Mouse (Mus musculus): ENCODE measurements at regions not wholly inside any gene's neighbourhood (a gene's known extent, or its start where the extent isn't known, plus 50 kb on each side); places are given as distances from the start of the nearest gene placed in this dataset.
A peak's percentile ranks its signal among the peaks of the same experiment; 100 is the strongest.
"Not testable (repeated sequence)": the region's sequence is repeated elsewhere in the genome, so short reads cannot be mapped to it uniquely, and the experiment has no call there.

- not testable (repeated sequence) for H3K27me3 ChIP-seq; H3K27ac ChIP-seq; H3K4me1 ChIP-seq; H3K9ac ChIP-seq; H3K4me3 ChIP-seq (replicated peaks); H3K4me2 ChIP-seq; H3K36me3 ChIP-seq (replicated peaks); ATAC-seq (ENCODE audit: low FRiP score); H3K9me3 ChIP-seq
- WGBS = 32% methylated on average over 3 of the region's 3 CpGs
These were observed 1531.6 kb upstream of the B3galt2 start for GRCm38 (mm10) chr1:142108826-142109225.

GRCm38 (mm10) chr1:142157310-142157709, 1483.2 kb upstream of the B3galt2 start:
- Histone ChIP-seq H3K36me3 (replicated peaks) (no peaks in the 10 kb centered on the region), H3K4me3 (replicated peaks) (no peak overlapping the region), H3K27me3 (no peaks in the 10 kb centered on the region), H3K9ac (no peak overlapping the region), H3K4me2 (no peak overlapping the region), H3K27ac (no peak overlapping the region), H3K4me1 (no peaks in the 10 kb centered on the region), H3K9me3 (no peaks in the 10 kb centered on the region)
- ATAC-seq (ENCODE audit: low FRiP score) = no peak
- 80% methylated on average over 2 of the region's 2 CpGs for WGBS

- no peaks in the 10 kb centered on the region for H3K27me3 ChIP-seq
- ATAC-seq (ENCODE audit: low FRiP score) = no peak
- H3K4me2 ChIP-seq = no peak overlapping the region
- no peaks in the 10 kb centered on the region for H3K9me3 ChIP-seq
- H3K36me3 ChIP-seq (replicated peaks) = no peaks in the 10 kb centered on the region
- no peak overlapping the region for H3K27ac ChIP-seq
- H3K9ac ChIP-seq = no peak overlapping the region
- H3K4me1 ChIP-seq = no peaks in the 10 kb centered on the region
- no peak overlapping the region for H3K4me3 ChIP-seq (replicated peaks)
These were observed 1481.0 kb upstream of the B3galt2 start for GRCm38 (mm10) chr1:142159481-142159880.

GRCm38 (mm10) chr1:142166945-142167344, 1473.5 kb upstream of the B3galt2 start:
- no peak overlapping the region for H3K4me3 ChIP-seq (replicated peaks)
- 0 out of 2 replicates have a peak, but pooled peaks have one; percentile 39 for ATAC-seq (ENCODE audit: low FRiP score)

GRCm38 (mm10) chr1:142171134-142171533, 1469.3 kb upstream of the B3galt2 start:
- ATAC-seq (ENCODE audit: low FRiP score) = no peak
- Histone ChIP-seq H3K4me3 (replicated peaks) (no peak overlapping the region), H3K27me3 (no peaks in the 10 kb centered on the region), H3K27ac (no peak overlapping the region), H3K4me1 (no peaks in the 10 kb centered on the region), H3K36me3 (replicated peaks) (no peaks in the 10 kb centered on the region), H3K9me3 (no peaks in the 10 kb centered on the region), H3K4me2 (no peak overlapping the region), H3K9ac (no peak overlapping the region)
- 73% methylated on average over 1 of the region's 1 CpGs for WGBS

More at GRCm38 (mm10) chr1:142166945-142167344, 1473.5 kb upstream of the B3galt2 start:
- Histone ChIP-seq H3K9ac (no peak overlapping the region), H3K27me3 (no peaks in the 10 kb centered on the region), H3K4me1 (no peaks in the 10 kb centered on the region), H3K9me3 (no peaks in the 10 kb centered on the region), H3K4me2 (no peak overlapping the region), H3K27ac (no peak overlapping the region), H3K36me3 (replicated peaks) (no peaks in the 10 kb centered on the region)

GRCm38 (mm10) chr1:142214778-142215177, 1425.7 kb upstream of the B3galt2 start:
- no peak overlapping the region for H3K9ac ChIP-seq
- H3K27ac ChIP-seq = no peak overlapping the region
- no peaks in the 10 kb centered on the region for H3K9me3 ChIP-seq
- H3K36me3 ChIP-seq (replicated peaks) = no peaks in the 10 kb centered on the region
- no peak for ATAC-seq (ENCODE audit: low FRiP score)
- 83% methylated on average over 1 of the region's 1 CpGs for WGBS
- H3K4me1 ChIP-seq = no peaks in the 10 kb centered on the region
- H3K4me2 ChIP-seq = no peak overlapping the region
- no peaks in the 10 kb centered on the region for H3K27me3 ChIP-seq
- no peak overlapping the region for H3K4me3 ChIP-seq (replicated peaks)
